Mouse (Mus musculus) lung, adult 2 months (tissue): ENCODE data around the gene Psmc3ip. TPM values are rescaled to one million over a fixed set of nuclear protein-coding genes. Genes with fewer than 3 reads are reported as not detected.

Experiments used
- DNase-seq: peaks from one replicate; pipeline ENCODE4 v3.0.0; 2022
- H3K4me1 ChIP-seq: fragments of 200-500 bp; 2 replicates; pipeline ENCODE4 v1.6.1; 2011; ENCODE audit warnings: low read length; ENCODE audit not compliant: control insufficient read depth, insufficient read depth
- H3K4me3 ChIP-seq: fragments of 200-500 bp; replicated peaks from 2 replicates; pipeline ENCODE3; 2011; ENCODE audit warnings: low read depth, mild to moderate bottlenecking, control low read depth, low read length; ENCODE audit errors: extremely low read depth
- CTCF ChIP-seq: fragments of 200-500 bp; IDR thresholded peaks from 2 replicates; pipeline ENCODE4 v1.5.1; 2011; ENCODE audit warnings: mild to moderate bottlenecking, low read length, control low read depth; ENCODE audit not compliant: insufficient read depth
- POLR2A ChIP-seq: fragments of 200-500 bp; IDR thresholded peaks from 2 replicates; pipeline ENCODE4 v1.6.1; 2011; ENCODE audit warnings: low read depth, mild to moderate bottlenecking, control low read depth, low read length, borderline replicate concordance; ENCODE audit errors: extremely low read depth
- WGBS: fragments of 180-500 bp; shearing (Covaris S2); methylation state at CpG from one replicate; pipeline ENCODE4 v1.1.7; 2018; 5-methylcytosine and 5-hydroxymethylcytosine counted together
- polyA plus RNA-seq: library from polyadenylated mRNA; depleted of rRNA; stranded (reverse); fragments of >200 nt; gene quantifications from 2 replicates; pipeline ENCODE4 v1.2.3, GENCODE M21; 2012

Gene Psmc3ip
- polyA plus RNA-seq, 1 experiment: 1.5 TPM

DNA sequence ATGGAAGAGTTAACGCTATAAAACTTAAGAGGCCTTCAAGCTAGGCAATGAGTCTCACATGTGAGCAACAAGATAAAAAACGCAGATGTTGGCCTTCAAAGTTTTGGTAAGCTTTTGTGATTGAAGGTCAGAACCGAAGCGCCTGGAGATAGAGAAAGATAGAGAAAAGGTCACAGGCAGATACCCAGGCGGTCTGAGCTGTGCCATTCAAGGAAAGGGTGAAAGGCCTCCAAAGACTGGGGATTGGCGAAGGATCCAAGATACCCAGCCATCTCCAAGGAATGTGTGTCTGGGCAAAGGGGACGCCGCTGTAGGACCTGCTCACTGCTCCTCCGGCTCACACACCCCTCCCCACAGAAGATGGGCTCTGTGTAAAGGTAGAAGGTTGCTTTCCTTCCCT lies 30.2 kb downstream of the Psmc3ip start:
- peaks cover 46% of the 10 kb centered on the region for H3K4me1 ChIP-seq
- WGBS: 83% methylated on average over 9 of the region's 9 CpGs
- no peak for DNase-seq
- no peak overlapping the region for H3K4me3 ChIP-seq
- no peak for TF ChIP-seq POLR2A
- no peak for TF ChIP-seq CTCF

DNA sequence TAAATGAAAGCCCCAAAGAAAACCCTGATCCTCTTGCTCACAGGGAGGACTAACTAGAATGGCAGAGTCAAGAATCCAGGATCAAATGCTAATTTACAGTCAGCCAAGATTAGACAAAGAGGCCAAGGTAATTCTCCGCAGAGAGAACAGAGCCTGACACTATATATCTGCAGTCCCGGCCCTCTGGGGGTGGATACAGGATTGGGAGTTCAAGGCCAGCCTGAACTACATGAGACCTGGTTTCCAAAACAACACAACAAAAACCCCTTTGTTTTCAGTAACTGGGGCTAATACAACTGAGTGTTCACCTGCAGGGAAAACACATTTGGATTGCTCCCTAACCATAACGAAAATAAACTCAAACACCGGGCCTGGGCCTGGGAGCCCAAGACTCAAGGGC lies 30.8 kb downstream of the Psmc3ip start:
- H3K4me1 ChIP-seq: peaks cover 49% of the 10 kb centered on the region
- no peak overlapping the region for H3K4me3 ChIP-seq
- 63% methylated on average over 4 of the region's 4 CpGs for WGBS
- no peak for DNase-seq
- TF ChIP-seq POLR2A (no peak), CTCF (no peak)

- peaks cover 49% of the 10 kb centered on the region for H3K4me1 ChIP-seq
- no peak overlapping the region for H3K4me3 ChIP-seq
- WGBS: 3% methylated on average over 12 of the region's 12 CpGs
- TF ChIP-seq POLR2A (peak; percentile 75; the same call in 1 of the 2 replicates), CTCF (no peak)
- DNase-seq: peak; percentile 80
These were observed 31.4 kb downstream of the Psmc3ip start for GRCm38 (mm10) chr11:101063676-101064327.

GRCm38 (mm10) chr11:101062971-101063675 lies 32.1 kb downstream of the Psmc3ip start:
- H3K4me3 ChIP-seq: no peak overlapping the region
- 47% methylated on average over 14 of the region's 14 CpGs for WGBS
- DNase-seq: peak; percentile 50
- H3K4me1 ChIP-seq: peaks cover 54% of the 10 kb centered on the region
- TF ChIP-seq CTCF (no peak), POLR2A (no peak)

- Histone ChIP-seq H3K4me3 (no peak overlapping the region), H3K4me1 (peaks cover 59% of the 10 kb centered on the region)
- TF ChIP-seq CTCF (no peak), POLR2A (peak; percentile 39; the same call in 1 of the 2 replicates)
- 45% methylated on average over 12 of the region's 12 CpGs for WGBS
- no peak for DNase-seq
These were observed 32.9 kb downstream of the Psmc3ip start for GRCm38 (mm10) chr11:101062165-101062884.

DNA sequence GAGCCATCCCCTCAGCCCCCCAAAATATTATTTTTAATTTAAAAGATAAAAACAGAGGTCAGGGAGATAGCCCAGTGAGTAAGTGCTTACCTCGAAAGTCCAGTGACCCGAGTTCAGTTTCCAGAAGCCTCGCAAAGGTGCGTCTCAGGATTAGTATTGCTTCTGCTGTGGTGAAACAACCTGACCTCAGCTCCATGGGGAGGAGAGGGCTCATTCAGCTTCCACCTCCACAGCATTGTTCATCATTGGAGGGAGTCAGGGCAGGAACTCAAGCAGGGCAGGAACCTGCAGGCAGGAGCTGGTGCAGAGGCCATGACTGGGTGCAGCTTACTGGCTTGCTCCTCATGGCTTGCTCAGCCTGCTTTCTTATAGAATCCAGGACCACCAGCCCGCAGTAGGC lies 34.2 kb downstream of the Psmc3ip start:
- no peak for TF ChIP-seq POLR2A
- TF ChIP-seq CTCF: no peak
- H3K4me1 ChIP-seq: peaks cover 58% of the 10 kb centered on the region
- 88% methylated on average over 5 of the region's 5 CpGs for WGBS
- no peak for DNase-seq
- H3K4me3 ChIP-seq: no peak overlapping the region

DNA sequence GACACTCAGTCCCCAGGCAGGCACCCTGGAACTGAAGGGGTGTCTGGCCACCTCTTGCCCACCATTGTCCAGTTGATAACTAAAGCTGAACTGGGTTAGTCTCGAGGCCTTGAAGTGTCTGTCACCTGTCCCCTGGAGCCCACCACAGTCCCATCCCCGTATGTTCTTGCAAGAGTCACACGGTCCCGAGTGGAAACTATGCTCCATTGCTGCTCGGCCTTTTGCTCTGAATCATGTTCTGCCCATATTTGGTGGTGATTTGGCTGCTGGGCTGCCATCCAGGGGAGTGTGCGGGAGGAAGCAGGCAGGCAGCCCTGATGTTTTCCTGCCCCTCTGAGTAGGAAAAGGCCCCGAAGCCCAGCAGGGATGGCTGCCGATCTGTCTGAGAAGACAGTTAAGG lies 35.1 kb downstream of the Psmc3ip start:
- peak; percentile 63 for DNase-seq
- no peak overlapping the region for H3K4me3 ChIP-seq
- WGBS: 6% methylated on average over 8 of the region's 8 CpGs
- peaks cover 63% of the 10 kb centered on the region for H3K4me1 ChIP-seq
- TF ChIP-seq POLR2A: no peak
- 0 out of 2 replicates have a peak, but pooled peaks have one; percentile 3 for TF ChIP-seq CTCF

DNA sequence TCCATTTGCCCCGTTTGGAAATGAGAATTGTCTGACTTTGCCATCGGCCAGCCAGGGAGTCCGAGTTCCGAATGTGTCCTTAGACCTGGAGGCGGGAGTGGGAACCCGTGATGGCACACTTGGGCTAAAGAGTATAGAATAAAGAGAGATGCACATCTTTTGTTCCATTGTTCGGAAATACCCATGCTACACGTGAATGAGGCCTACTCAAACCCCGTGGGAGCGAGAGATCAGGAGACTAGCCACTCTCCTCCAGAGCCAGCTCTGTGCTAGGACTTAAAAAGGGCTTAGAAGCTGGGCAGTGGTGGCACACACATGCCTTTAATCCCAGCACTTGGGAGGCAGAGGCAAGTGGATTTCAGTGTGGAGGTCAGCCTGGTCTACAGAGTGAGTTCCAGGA lies 35.8 kb downstream of the Psmc3ip start:
- DNase-seq: no peak
- H3K4me3 ChIP-seq: no peak overlapping the region
- H3K4me1 ChIP-seq: peaks cover 60% of the 10 kb centered on the region
- TF ChIP-seq POLR2A: no peak
- WGBS: 80% methylated on average over 10 of the region's 10 CpGs

- Histone ChIP-seq H3K4me3 (no peak overlapping the region), H3K4me1 (peaks cover 53% of the 10 kb centered on the region)
- 39% methylated on average over 5 of the region's 5 CpGs for WGBS
- TF ChIP-seq CTCF (no peak), POLR2A (no peak)
- DNase-seq: no peak
These were observed 36.5 kb downstream of the Psmc3ip start for GRCm38 (mm10) chr11:101058726-101059125.

DNA sequence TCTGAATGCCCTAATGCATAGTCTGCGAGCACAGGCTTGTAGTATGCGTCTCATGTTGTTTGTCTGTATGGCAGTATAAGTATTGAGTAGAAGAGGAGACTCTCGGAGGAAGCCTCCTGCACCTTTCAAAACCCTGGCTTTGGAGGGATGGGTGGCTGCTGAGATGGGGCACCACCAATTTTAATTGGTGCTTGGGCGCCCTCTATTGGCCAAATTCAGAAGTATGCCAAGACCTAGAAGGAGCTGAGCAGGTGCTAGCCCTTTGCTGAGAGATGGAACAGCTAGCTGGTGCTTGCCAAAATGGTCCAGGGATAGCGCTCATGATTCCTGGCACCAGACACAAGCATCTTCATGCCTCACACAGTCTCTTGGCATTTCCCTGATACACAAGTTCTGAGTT lies 37.4 kb downstream of the Psmc3ip start:
- 21% methylated on average over 5 of the region's 5 CpGs for WGBS
- TF ChIP-seq POLR2A: no peak
- peak; percentile 70 for TF ChIP-seq CTCF
- H3K4me3 ChIP-seq: no peak overlapping the region
- DNase-seq: peak; percentile 85
- peaks cover 45% of the 10 kb centered on the region for H3K4me1 ChIP-seq

DNA sequence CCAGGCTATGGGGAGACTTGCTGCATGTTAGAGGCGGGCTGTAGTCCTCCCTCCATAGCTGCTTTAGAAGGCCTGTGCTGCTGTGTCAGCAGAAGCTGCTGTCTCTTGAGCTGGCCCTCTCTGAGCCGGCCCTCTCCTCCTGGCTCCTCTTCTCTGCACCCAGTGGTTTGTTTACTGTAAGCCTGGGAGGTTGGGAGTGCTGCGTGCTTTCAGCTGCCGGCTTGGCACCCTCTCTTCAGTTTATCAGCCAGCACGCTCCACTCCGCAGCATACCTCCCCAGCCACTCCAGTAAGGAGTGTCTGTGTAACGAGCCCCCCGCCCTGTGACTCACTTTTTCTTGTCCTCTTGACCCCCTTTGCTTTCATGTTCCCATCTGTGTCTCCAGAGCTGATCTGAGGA lies 38.4 kb downstream of the Psmc3ip start:
- 26% methylated on average over 8 of the region's 8 CpGs for WGBS
- TF ChIP-seq POLR2A: no peak
- H3K4me3 ChIP-seq: no peak overlapping the region
- H3K4me1 ChIP-seq: peaks cover 36% of the 10 kb centered on the region
- peak; percentile 75 for DNase-seq
